Mouse (Mus musculus) ES-E14 (cell line): Measurements from ENCODE around the gene Clasp2. TPM values are rescaled to one million over a fixed set of nuclear protein-coding genes. Genes with fewer than 3 reads are reported as not detected.
"Not testable (repeated sequence)": the region's sequence is repeated elsewhere in the genome, so short reads cannot be mapped to it uniquely, and the experiment has no call there.

Experiments
- DNase-seq: peaks from one replicate; pipeline ENCODE4 v3.0.0-alpha.2; 2013; ENCODE audit warnings: low read depth, low spot score
- H3K27ac ChIP-seq: 2 replicates; pipeline ENCODE4 v1.5.1; 2012; ENCODE audit warnings: low read depth, mild to moderate bottlenecking, low read length, moderate library complexity, mixed read lengths; ENCODE audit not compliant: poor library complexity, insufficient read depth, severe bottlenecking
- H3K36me3 ChIP-seq: 2 replicates; pipeline ENCODE4 v1.6.1; 2012; ENCODE audit warnings: mild to moderate bottlenecking, low read length, moderate library complexity, mixed read lengths; ENCODE audit not compliant: control insufficient read depth, poor library complexity, insufficient read depth, severe bottlenecking
- H3K4me1 ChIP-seq, 2 experiments: fragments of 150-350 bp in 1 of 2; sonication (generic) in 1 of 2; 2 replicates each; pipeline ENCODE4 v1.6.1; 2012; ENCODE audit warnings: low read length in 2 of 2, mild to moderate bottlenecking in 1 of 2, mixed read lengths in 1 of 2; ENCODE audit not compliant: control insufficient read depth in 2 of 2, insufficient read depth in 2 of 2, poor library complexity in 1 of 2
- H3K4me3 ChIP-seq, 2 experiments: fragments of 150-350 bp in 1 of 2; sonication (generic) in 1 of 2; 2 replicates each; pipeline ENCODE4 v1.5.1; 2012; ENCODE audit warnings: low read length in 2 of 2, low read depth in 1 of 2, mild to moderate bottlenecking in 1 of 2, mixed read lengths in 1 of 2; ENCODE audit not compliant: insufficient read depth in 1 of 2, poor library complexity in 1 of 2, severe bottlenecking in 1 of 2
- H3K9ac ChIP-seq: 2 replicates; pipeline ENCODE4 v1.6.1; 2012; ENCODE audit warnings: low read depth, mild to moderate bottlenecking, low read length, mixed read lengths; ENCODE audit not compliant: poor library complexity, insufficient read depth, severe bottlenecking
- H3K9me3 ChIP-seq: fragments of 150-350 bp; sonication (generic); 2 replicates; pipeline ENCODE4 v1.6.1; 2012; ENCODE audit warnings: low read depth, mild to moderate bottlenecking, low read length; ENCODE audit not compliant: control insufficient read depth, insufficient read depth
- CHD2 ChIP-seq: IDR thresholded peaks from 2 replicates; pipeline ENCODE4 v1.6.1; 2014; ENCODE audit warnings: mild to moderate bottlenecking, low read depth, low read length, inconsistent platforms
- HCFC1 ChIP-seq: IDR thresholded peaks from 2 replicates; pipeline ENCODE4 v1.6.1; 2012; ENCODE audit warnings: low read length, inconsistent platforms, borderline replicate concordance; ENCODE audit not compliant: insufficient read depth
- MAFK ChIP-seq: IDR thresholded peaks from 2 replicates; pipeline ENCODE4 v1.6.1; 2014; ENCODE audit warnings: mild to moderate bottlenecking, low read depth, low read length, inconsistent platforms; ENCODE audit not compliant: insufficient read depth
- ZC3H11A ChIP-seq: IDR thresholded peaks from 2 replicates; pipeline ENCODE4 v1.6.1; 2012; ENCODE audit warnings: low read depth, mild to moderate bottlenecking, inconsistent platforms, low read length, borderline replicate concordance
- ZNF384 ChIP-seq: IDR thresholded peaks from 2 replicates; pipeline ENCODE4 v1.6.1; 2012; ENCODE audit warnings: low read depth, low read length, inconsistent platforms
- in situ Hi-C, 2 experiments: fragments of 600-800 bp; cut with MboI; formaldehyde crosslinking; loops; one replicate each; pipeline ENCODE4 v1.15.1; 2025; ENCODE audit warnings: low sequenced_read_pairs in 2 of 2, inconsistent platforms in 1 of 2; ENCODE audit not compliant: unreplicated experiment in 2 of 2
- total RNA-seq: library from RNA; depleted of rRNA; stranded (reverse); fragments of 300-350 nt; gene quantifications from 2 replicates; pipeline ENCODE4 v1.2.3, GENCODE M21; 2012

Clasp2 gene
- total RNA-seq, 1 experiment, result 35.5 TPM

GRCm38 (mm10) chr9:113867951-113868350 lies 126.7 kb downstream of the Clasp2 start:
- H3K9me3 ChIP-seq, result no peaks in the 10 kb centered on the region
- no peak overlapping the region for H3K9ac ChIP-seq
- no peaks in the 10 kb centered on the region for H3K4me1 ChIP-seq
- in situ Hi-C loops, result no loop called here
- H3K4me3 ChIP-seq, result no peak overlapping the region
- TF ChIP-seq CHD2, result no peak
- TF ChIP-seq MAFK, result no peak
- TF ChIP-seq ZC3H11A, result no peak
- no peak for TF ChIP-seq ZNF384
- TF ChIP-seq HCFC1, result no peak
- H3K27ac ChIP-seq, result no peak overlapping the region
- peaks cover 12% of the 10 kb centered on the region for H3K36me3 ChIP-seq
- no peak for DNase-seq

GRCm38 (mm10) chr9:113894903-113895302 lies 153.6 kb downstream of the Clasp2 start:
- DNase-seq, result no peak
- no peak overlapping the region for H3K4me3 ChIP-seq
- H3K9ac ChIP-seq, result no peak overlapping the region
- no peaks in the 10 kb centered on the region for H3K9me3 ChIP-seq
- in situ Hi-C loops, result no loop called here
- no peak overlapping the region for H3K27ac ChIP-seq
- H3K36me3 ChIP-seq, result peaks cover 5% of the 10 kb centered on the region; the same call in 1 of the 2 replicates
- H3K4me1 ChIP-seq, result no peaks in the 10 kb centered on the region
- no peak for TF ChIP-seq CHD2
- no peak for TF ChIP-seq MAFK
- no peak for TF ChIP-seq HCFC1
- TF ChIP-seq ZC3H11A, result no peak
- no peak for TF ChIP-seq ZNF384

- Histone ChIP-seq H3K9ac (no peak overlapping the region), H3K27ac (no peak overlapping the region), H3K4me3 (no peak overlapping the region), H3K36me3 (peaks cover 5% of the 10 kb centered on the region), H3K4me1 (no peaks in the 10 kb centered on the region), H3K9me3 (no peaks in the 10 kb centered on the region)
- no peak for DNase-seq
- TF ChIP-seq ZC3H11A (no peak), MAFK (no peak), ZNF384 (no peak), CHD2 (no peak), HCFC1 (no peak)
- in situ Hi-C loops, result no loop called here
These were observed 161.9 kb downstream of the Clasp2 start for GRCm38 (mm10) chr9:113903136-113903535.

- DNase-seq, H3K27ac ChIP-seq, H3K9me3 ChIP-seq, H3K4me3 ChIP-seq, H3K36me3 ChIP-seq, H3K9ac ChIP-seq, H3K4me1 ChIP-seq, in situ Hi-C loops: not testable (repeated sequence)
These were observed 163.0 kb downstream of the Clasp2 start for GRCm38 (mm10) chr9:113904315-113904714.

GRCm38 (mm10) chr9:113915789-113916188 lies 174.5 kb downstream of the Clasp2 start:
- H3K36me3 ChIP-seq, result peaks cover 5% of the 10 kb centered on the region; the same call in 1 of the 2 replicates
- no peaks in the 10 kb centered on the region for H3K4me1 ChIP-seq
- no peak overlapping the region for H3K4me3 ChIP-seq
- DNase-seq, result no peak
- no peaks in the 10 kb centered on the region for H3K9me3 ChIP-seq
- in situ Hi-C loops, result no loop called here
- H3K9ac ChIP-seq, result no peak overlapping the region
- TF ChIP-seq ZC3H11A (no peak), ZNF384 (no peak), MAFK (no peak), CHD2 (no peak)
- no peak overlapping the region for H3K27ac ChIP-seq
